Mouse (Mus musculus) lung, adult 2 months (tissue): Measurements from ENCODE around the gene Hist1h2bl.

Experiments
- CTCF ChIP-seq: fragments of 200-500 bp; IDR thresholded peaks from 2 replicates; pipeline ENCODE4 v1.5.1; 2011; ENCODE audit warnings: mild to moderate bottlenecking, low read length, control low read depth; ENCODE audit not compliant: insufficient read depth
- POLR2A ChIP-seq: fragments of 200-500 bp; IDR thresholded peaks from 2 replicates; pipeline ENCODE4 v1.6.1; 2011; ENCODE audit warnings: low read depth, mild to moderate bottlenecking, control low read depth, low read length, borderline replicate concordance; ENCODE audit errors: extremely low read depth

DNA sequence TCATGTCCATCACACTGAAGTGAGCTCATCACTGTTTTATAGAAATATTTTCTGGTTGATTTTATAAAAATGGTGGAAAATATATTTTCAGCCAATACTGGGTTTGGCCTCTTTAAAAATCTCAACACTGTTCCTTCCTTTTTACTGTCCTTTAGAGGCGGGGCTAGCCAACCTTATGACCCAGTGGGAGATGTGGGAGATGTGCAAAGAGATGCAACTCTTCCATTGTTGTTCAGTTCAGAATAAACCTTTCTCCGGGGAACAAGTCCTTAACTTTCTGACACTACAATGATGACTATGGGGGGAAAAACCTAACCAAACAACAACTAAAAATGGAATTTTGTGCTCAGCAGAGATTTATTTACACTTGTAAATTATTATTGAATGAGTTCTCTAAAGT lies 38.6 kb downstream of the Hist1h2bl start, which contains the start of gene Olfr1360:
- no peak for TF ChIP-seq POLR2A
- no peak for TF ChIP-seq CTCF
